Mouse (Mus musculus): ENCODE data around the gene Ccdc171. TPM values are rescaled to one million over a fixed set of nuclear protein-coding genes. Genes with fewer than 3 reads are reported as not detected.
"Not testable (repeated sequence)": the region's sequence is repeated elsewhere in the genome, so short reads cannot be mapped to it uniquely, and the experiment has no call there.

Ccdc171 gene
- polyA plus RNA-seq, 1 experiment = 3.9 TPM

GRCm38 (mm10) chr4:83623732-83624131 is 98.4 kb downstream of the Ccdc171 start:
- no peak for TF ChIP-seq POLR2A (IDR thresholded peaks at IDR 0.05; ENCODE audit: borderline replicate concordance, low read depth, low read length)
- no peak for TF ChIP-seq CTCF (IDR thresholded peaks at IDR 0.05; ENCODE audit: low read depth, low read length)
- no peak overlapping the region for H3K27ac ChIP-seq (ENCODE audit: insufficient read depth, low read depth, low read length)
- no peak overlapping the region for H3K4me3 ChIP-seq (ENCODE audit: insufficient read depth, low read length)
- no peaks in the 10 kb centered on the region for H3K4me1 ChIP-seq (ENCODE audit: control insufficient read depth, insufficient read depth, low read length)

DNA sequence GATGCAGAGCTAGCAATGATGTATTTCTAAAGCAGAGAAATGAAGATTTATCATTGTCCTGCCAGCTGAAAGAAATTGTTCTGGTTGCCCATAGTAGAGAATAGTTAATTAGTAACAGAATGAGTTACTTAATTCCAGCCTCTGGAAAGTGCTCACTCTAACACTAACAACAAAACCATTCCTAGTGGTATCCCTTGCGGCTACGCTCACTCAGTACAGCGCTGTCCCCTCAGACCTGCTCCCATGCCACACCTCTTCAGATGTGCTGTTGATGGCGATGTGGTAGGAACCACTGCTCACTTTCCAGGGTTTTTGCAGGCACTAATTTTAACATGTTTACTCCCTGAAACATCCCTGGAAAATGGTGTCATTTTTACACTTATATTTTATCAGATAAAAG is 126.1 kb downstream of the Ccdc171 start:
- no peak for TF ChIP-seq CTCF (IDR thresholded peaks at IDR 0.05; ENCODE audit: low read depth, low read length)
- no peak overlapping the region for H3K4me3 ChIP-seq (ENCODE audit: insufficient read depth, low read length)
- H3K4me1 ChIP-seq (ENCODE audit: control insufficient read depth, insufficient read depth, low read length) = no peaks in the 10 kb centered on the region
- H3K27ac ChIP-seq (ENCODE audit: insufficient read depth, low read depth, low read length) = no peak overlapping the region

- Histone ChIP-seq H3K4me1 (ENCODE audit: control insufficient read depth, insufficient read depth, low read length) (no peaks in the 10 kb centered on the region), H3K27ac (ENCODE audit: insufficient read depth, low read depth, low read length) (no peak overlapping the region), H3K4me3 (ENCODE audit: insufficient read depth, low read length) (no peak overlapping the region)
- no peak for TF ChIP-seq CTCF (IDR thresholded peaks at IDR 0.05; ENCODE audit: low read depth, low read length)
- no peak for TF ChIP-seq POLR2A (IDR thresholded peaks at IDR 0.05; ENCODE audit: borderline replicate concordance, low read depth, low read length)
Observed at GRCm38 (mm10) chr4:83655396-83655795, 130.1 kb downstream of the Ccdc171 start.

DNA sequence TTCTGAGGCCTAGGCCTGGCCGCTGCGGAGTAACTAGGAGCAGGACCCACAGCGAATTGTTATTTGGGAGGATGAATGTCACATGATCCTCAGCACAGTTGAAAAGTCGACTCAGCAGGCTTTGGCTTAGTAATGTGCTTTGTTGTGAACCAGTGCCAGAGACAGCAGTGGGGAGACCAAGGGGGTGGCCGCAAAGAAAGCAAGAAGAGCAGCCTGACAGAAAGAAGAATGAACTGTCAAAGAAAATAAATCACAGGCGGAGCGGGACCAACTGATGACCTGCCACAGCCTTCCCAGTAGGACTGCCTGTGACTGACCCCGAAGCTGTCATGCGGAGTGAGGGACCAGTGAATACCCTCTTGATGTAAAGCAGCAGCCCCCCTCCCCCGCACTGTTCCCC is 131.2 kb downstream of the Ccdc171 start:
- TF ChIP-seq POLR2A (IDR thresholded peaks at IDR 0.05; ENCODE audit: borderline replicate concordance, low read depth, low read length) (no peak), CTCF (IDR thresholded peaks at IDR 0.05; ENCODE audit: low read depth, low read length) (no peak)
- no peak overlapping the region for H3K4me3 ChIP-seq (ENCODE audit: insufficient read depth, low read length)
- H3K27ac ChIP-seq (ENCODE audit: insufficient read depth, low read depth, low read length) = no peak overlapping the region
- no peaks in the 10 kb centered on the region for H3K4me1 ChIP-seq (ENCODE audit: control insufficient read depth, insufficient read depth, low read length)

DNA sequence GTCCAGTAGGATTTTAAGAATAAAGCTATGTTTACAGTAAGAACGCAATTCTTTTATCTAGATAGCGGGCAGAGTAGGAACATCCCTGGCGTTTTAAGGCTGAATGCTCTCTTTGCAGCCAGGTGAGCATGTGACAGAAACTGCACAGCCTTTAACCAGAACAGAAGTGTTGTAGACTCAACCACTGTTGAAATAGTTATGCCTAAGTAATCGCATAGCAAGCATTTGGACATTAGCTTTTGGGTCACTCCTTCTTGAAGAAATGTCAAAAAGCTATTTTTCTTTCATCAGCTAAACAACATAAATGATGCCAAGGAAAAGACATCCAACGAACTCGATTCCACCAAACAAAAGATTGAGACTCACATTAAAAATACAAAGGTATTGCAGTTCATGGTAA is 131.7 kb downstream of the Ccdc171 start:
- Histone ChIP-seq H3K27ac (ENCODE audit: insufficient read depth, low read depth, low read length) (no peak overlapping the region), H3K4me3 (ENCODE audit: insufficient read depth, low read length) (no peak overlapping the region), H3K4me1 (ENCODE audit: control insufficient read depth, insufficient read depth, low read length) (no peaks in the 10 kb centered on the region)
- TF ChIP-seq POLR2A (IDR thresholded peaks at IDR 0.05; ENCODE audit: borderline replicate concordance, low read depth, low read length) (no peak), CTCF (IDR thresholded peaks at IDR 0.05; ENCODE audit: low read depth, low read length) (no peak)

DNA sequence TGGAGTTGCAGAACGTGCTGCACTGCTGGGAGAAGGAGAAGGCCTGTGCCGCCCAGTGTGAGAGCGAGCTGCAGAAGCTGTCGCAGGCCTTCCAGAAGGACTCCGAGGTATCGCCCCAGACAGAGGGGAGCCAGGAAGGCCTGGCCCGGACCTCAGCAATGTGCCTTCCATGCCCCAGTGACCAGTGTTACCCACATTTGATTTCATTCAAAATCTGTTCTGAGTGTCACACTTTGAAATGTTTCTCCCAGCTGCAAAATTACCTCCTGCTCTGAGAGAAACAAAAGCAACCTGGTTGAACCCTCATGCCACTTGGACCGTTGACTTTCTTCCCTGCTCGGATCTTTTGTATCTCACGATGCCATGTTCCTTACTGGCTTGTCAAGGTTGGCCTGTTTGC is 133.1 kb downstream of the Ccdc171 start:
- H3K4me1 ChIP-seq (ENCODE audit: control insufficient read depth, insufficient read depth, low read length) = no peaks in the 10 kb centered on the region
- no peak overlapping the region for H3K27ac ChIP-seq (ENCODE audit: insufficient read depth, low read depth, low read length)
- TF ChIP-seq POLR2A (IDR thresholded peaks at IDR 0.05; ENCODE audit: borderline replicate concordance, low read depth, low read length) (no peak), CTCF (IDR thresholded peaks at IDR 0.05; ENCODE audit: low read depth, low read length) (no peak)
- no peak overlapping the region for H3K4me3 ChIP-seq (ENCODE audit: insufficient read depth, low read length)

DNA sequence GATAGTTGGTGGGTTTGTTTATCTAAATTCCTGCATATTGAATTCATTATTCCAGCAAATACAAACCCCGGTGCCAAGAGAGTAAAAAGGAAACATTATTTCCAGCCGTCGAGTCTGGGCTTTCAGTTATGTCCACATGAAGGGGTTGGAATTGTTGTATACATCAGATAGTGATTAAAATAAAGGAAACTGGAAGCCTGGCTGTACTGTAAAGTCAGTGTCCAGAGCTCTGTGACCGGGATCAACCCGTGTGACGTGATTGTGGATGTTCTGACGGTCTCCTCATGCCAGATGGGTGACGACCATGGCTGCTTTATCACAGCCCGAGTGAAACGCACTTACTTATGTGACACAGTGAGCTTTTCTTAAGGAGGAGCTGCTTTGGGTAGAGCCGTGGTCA is 134.1 kb downstream of the Ccdc171 start:
- H3K4me1 ChIP-seq (ENCODE audit: control insufficient read depth, insufficient read depth, low read length) = no peaks in the 10 kb centered on the region
- TF ChIP-seq POLR2A (IDR thresholded peaks at IDR 0.05; ENCODE audit: borderline replicate concordance, low read depth, low read length) = no peak
- no peak for TF ChIP-seq CTCF (IDR thresholded peaks at IDR 0.05; ENCODE audit: low read depth, low read length)
- H3K27ac ChIP-seq (ENCODE audit: insufficient read depth, low read depth, low read length) = no peak overlapping the region
- H3K4me3 ChIP-seq (ENCODE audit: insufficient read depth, low read length) = no peak overlapping the region

- Histone ChIP-seq H3K4me1 (ENCODE audit: control insufficient read depth, insufficient read depth, low read length) (no peaks in the 10 kb centered on the region), H3K4me3 (ENCODE audit: insufficient read depth, low read length) (no peak overlapping the region), H3K27ac (ENCODE audit: insufficient read depth, low read depth, low read length) (no peak overlapping the region)
- TF ChIP-seq POLR2A (IDR thresholded peaks at IDR 0.05; ENCODE audit: borderline replicate concordance, low read depth, low read length) = no peak
Observed at GRCm38 (mm10) chr4:83661519-83662271, 136.3 kb downstream of the Ccdc171 start.

GRCm38 (mm10) chr4:83662301-83662700 is 137.0 kb downstream of the Ccdc171 start:
- no peak for TF ChIP-seq POLR2A (IDR thresholded peaks at IDR 0.05; ENCODE audit: borderline replicate concordance, low read depth, low read length)
- TF ChIP-seq CTCF (IDR thresholded peaks at IDR 0.05; ENCODE audit: low read depth, low read length) = no peak
- Histone ChIP-seq H3K27ac (ENCODE audit: insufficient read depth, low read depth, low read length) (no peak overlapping the region), H3K4me3 (ENCODE audit: insufficient read depth, low read length) (no peak overlapping the region), H3K4me1 (ENCODE audit: control insufficient read depth, insufficient read depth, low read length) (no peaks in the 10 kb centered on the region)

DNA sequence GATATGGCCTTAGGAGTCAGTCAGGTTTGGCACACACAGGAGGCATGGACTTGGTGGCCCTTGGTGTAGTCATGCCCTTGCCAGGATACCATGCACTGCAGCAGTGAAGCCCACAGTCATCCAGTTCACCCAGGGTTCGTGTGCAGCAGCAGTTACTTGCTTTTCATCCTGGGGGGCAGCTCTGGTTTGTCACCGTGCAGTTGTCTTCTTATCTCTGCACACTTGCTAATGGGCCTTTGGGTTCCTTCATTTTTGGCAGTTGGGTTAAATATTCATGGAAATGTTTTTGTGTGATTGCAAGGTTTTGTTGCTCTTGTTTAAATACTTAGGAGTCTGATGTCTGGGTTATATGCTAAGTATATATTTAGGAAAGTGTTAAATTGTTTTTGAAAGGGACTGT is 144.2 kb downstream of the Ccdc171 start:
- H3K27ac ChIP-seq (ENCODE audit: insufficient read depth, low read depth, low read length) = no peak overlapping the region
- H3K4me1 ChIP-seq (ENCODE audit: control insufficient read depth, insufficient read depth, low read length) = no peaks in the 10 kb centered on the region
- TF ChIP-seq CTCF (IDR thresholded peaks at IDR 0.05; ENCODE audit: low read depth, low read length) (no peak), POLR2A (IDR thresholded peaks at IDR 0.05; ENCODE audit: borderline replicate concordance, low read depth, low read length) (no peak)
- H3K4me3 ChIP-seq (ENCODE audit: insufficient read depth, low read length) = no peak overlapping the region

GRCm38 (mm10) chr4:83675308-83675707 is 150.0 kb downstream of the Ccdc171 start:
- H3K4me3 ChIP-seq (ENCODE audit: insufficient read depth, low read length); H3K27ac ChIP-seq (ENCODE audit: insufficient read depth, low read depth, low read length); H3K4me1 ChIP-seq (ENCODE audit: control insufficient read depth, insufficient read depth, low read length): not testable (repeated sequence)

All from bone marrow macrophage, adult 2 months (primary cell).